Mouse (Mus musculus): ENCODE results near the gene Fbxl17. TPM values are rescaled to one million over a fixed set of nuclear protein-coding genes. Genes with fewer than 3 reads are reported as not detected.

Fbxl17 gene
- total RNA-seq, 2 experiments from 2014 or later, result 32.5 to 33.9 TPM

- intact Hi-C loops (cut with DNase I), result no loop called here
- no peak for DNase-seq
These were observed 34.6 kb downstream of the Fbxl17 start for GRCm38 (mm10) chr17:63465239-63465638.

- intact Hi-C loops (cut with DNase I), result no loop called here
- no peak for DNase-seq
These were observed 37.3 kb downstream of the Fbxl17 start for GRCm38 (mm10) chr17:63462512-63462911.

- intact Hi-C loops (cut with DNase I), result no loop called here
- no peak for DNase-seq
These were observed 39.9 kb downstream of the Fbxl17 start for GRCm38 (mm10) chr17:63459712-63460495.

GRCm38 (mm10) chr17:63458052-63458451, 41.8 kb downstream of the Fbxl17 start:
- no peak for DNase-seq
- intact Hi-C loops (cut with DNase I), result no loop called here

- peak in 1 of 2 experiments; percentile 34 for DNase-seq
- intact Hi-C loops (cut with DNase I), result no loop called here
These were observed 48.4 kb downstream of the Fbxl17 start for GRCm38 (mm10) chr17:63451311-63452006.

- intact Hi-C loops (cut with DNase I), result no loop called here
- DNase-seq, result no peak
These were observed 52.1 kb downstream of the Fbxl17 start for GRCm38 (mm10) chr17:63447691-63448090.

GRCm38 (mm10) chr17:63446971-63447679, 52.7 kb downstream of the Fbxl17 start:
- intact Hi-C loops (cut with DNase I), result no loop called here
- no peak for DNase-seq

GRCm38 (mm10) chr17:63445212-63445611, 54.6 kb downstream of the Fbxl17 start:
- DNase-seq, result no peak
- intact Hi-C loops (cut with DNase I), result no loop called here

- DNase-seq, result no peak
- intact Hi-C loops (cut with DNase I), result no loop called here
These were observed 62.4 kb downstream of the Fbxl17 start for GRCm38 (mm10) chr17:63437424-63437823.

- intact Hi-C loops (cut with DNase I), result loop anchor here (1.0 kb wide), 1 partner anchor 33 kb away; no protein-coding TSS in a partner anchor
- peak; percentile 54 to 73 for DNase-seq
These were observed 65.7 kb downstream of the Fbxl17 start for GRCm38 (mm10) chr17:63434081-63434480.

GRCm38 (mm10) chr17:63431650-63432049, 68.2 kb downstream of the Fbxl17 start:
- intact Hi-C loops (cut with DNase I), result no loop called here
- no peak for DNase-seq

- intact Hi-C loops (cut with DNase I), result no loop called here
These were observed 69.3 kb downstream of the Fbxl17 start for GRCm38 (mm10) chr17:63430395-63431075.

GRCm38 (mm10) chr17:63423851-63424250, 76.0 kb downstream of the Fbxl17 start:
- intact Hi-C loops (cut with DNase I), result no loop called here
- no peak for DNase-seq

More at GRCm38 (mm10) chr17:63430395-63431075, 69.3 kb downstream of the Fbxl17 start:
- DNase-seq, result no peak

GRCm38 (mm10) chr17:63422685-63423084, 77.1 kb downstream of the Fbxl17 start:
- no peak for DNase-seq
- intact Hi-C loops (cut with DNase I), result no loop called here

- intact Hi-C loops (cut with DNase I), result no loop called here
- no peak for DNase-seq
These were observed 78.0 kb downstream of the Fbxl17 start for GRCm38 (mm10) chr17:63421864-63422263.

GRCm38 (mm10) chr17:63419503-63419902, 80.3 kb downstream of the Fbxl17 start:
- intact Hi-C loops (cut with DNase I), result no loop called here
- no peak for DNase-seq

- intact Hi-C loops (cut with DNase I), result loop anchor here (1.0 kb wide), 1 partner anchor 90 kb away; no protein-coding TSS in a partner anchor
- peak; percentile 57 to 67 for DNase-seq
These were observed 85.7 kb downstream of the Fbxl17 start for GRCm38 (mm10) chr17:63413973-63414580.

GRCm38 (mm10) chr17:63411564-63411963, 88.3 kb downstream of the Fbxl17 start:
- intact Hi-C loops (cut with DNase I), result no loop called here
- no peak for DNase-seq

- intact Hi-C loops (cut with DNase I), result no loop called here
- no peak for DNase-seq
These were observed 89.7 kb downstream of the Fbxl17 start for GRCm38 (mm10) chr17:63410101-63410500.

GRCm38 (mm10) chr17:63405955-63406354, 93.9 kb downstream of the Fbxl17 start:
- DNase-seq, result no peak
- intact Hi-C loops (cut with DNase I), result no loop called here
